Mouse (Mus musculus) left cerebral cortex, adult 18-20 months (tissue): ENCODE results near the gene Ckm. TPM values are rescaled to one million over a fixed set of nuclear protein-coding genes. Genes with fewer than 3 reads are reported as not detected.
A peak's percentile ranks its signal among the peaks of the same experiment; 100 is the strongest.

ENCODE experiments used
- DNase-seq, 2 experiments: peaks; one replicate each; pipeline ENCODE4 v3.0.0; 2021 to 2022; ENCODE audit warnings: low spot score in 2 of 2, mixed read lengths in 1 of 2
- total RNA-seq, 2 experiments: library from RNA; stranded (reverse); gene quantifications; 2 replicates each; pipeline ENCODE4 v1.2.3; 2021

Gene Ckm
- total RNA-seq, 2 experiments from 2014 or later, result 0.19 TPM; not detected in 1

- no peak for DNase-seq
These were observed 25.1 kb downstream of the Ckm start for GRCm38 (mm10) chr7:19429726-19430125.

- no peak for DNase-seq
These were observed 25.8 kb downstream of the Ckm start for GRCm38 (mm10) chr7:19430402-19430801.

GRCm38 (mm10) chr7:19432475-19432874 is 27.9 kb downstream of the Ckm start:
- DNase-seq, result no peak

GRCm38 (mm10) chr7:19436276-19436675 is 31.7 kb downstream of the Ckm start:
- DNase-seq, result no peak

- no peak for DNase-seq
These were observed 32.5 kb downstream of the Ckm start for GRCm38 (mm10) chr7:19437048-19437447.

GRCm38 (mm10) chr7:19441448-19442091 is 37.0 kb downstream of the Ckm start:
- no peak for DNase-seq

GRCm38 (mm10) chr7:19443344-19443743 is 38.8 kb downstream of the Ckm start:
- DNase-seq, result peak; percentile 81 to 93

- no peak for DNase-seq
These were observed 40.2 kb downstream of the Ckm start for GRCm38 (mm10) chr7:19444801-19445200.

- DNase-seq, result no peak
These were observed 43.1 kb downstream of the Ckm start for GRCm38 (mm10) chr7:19447689-19448088.

- DNase-seq, result no peak
These were observed 44.6 kb downstream of the Ckm start for GRCm38 (mm10) chr7:19449165-19449564.

GRCm38 (mm10) chr7:19455186-19455585 is 50.6 kb downstream of the Ckm start:
- DNase-seq, result no peak

- DNase-seq, result no peak
These were observed 51.4 kb downstream of the Ckm start for GRCm38 (mm10) chr7:19455819-19456495.

- DNase-seq, result no peak
These were observed 52.1 kb downstream of the Ckm start for GRCm38 (mm10) chr7:19456628-19457027.

GRCm38 (mm10) chr7:19457414-19458071 is 53.0 kb downstream of the Ckm start:
- DNase-seq, result no peak

- DNase-seq, result peak; percentile 27 to 48
These were observed 53.5 kb downstream of the Ckm start for GRCm38 (mm10) chr7:19458072-19458486.

GRCm38 (mm10) chr7:19458591-19459111 is 54.1 kb downstream of the Ckm start, which contains the start of gene Mark4:
Gene Mark4 (minus strand): TSS chr7:19458821.
- peak; percentile 66 for DNase-seq

GRCm38 (mm10) chr7:19459144-19459870 is 54.7 kb downstream of the Ckm start:
- DNase-seq, result no peak

- DNase-seq, result no peak
These were observed 55.9 kb downstream of the Ckm start for GRCm38 (mm10) chr7:19460500-19460899.

GRCm38 (mm10) chr7:19461488-19461887 is 56.9 kb downstream of the Ckm start:
- DNase-seq, result peak; percentile 73 to 77

GRCm38 (mm10) chr7:19462443-19462842 is 57.9 kb downstream of the Ckm start:
- no peak for DNase-seq

GRCm38 (mm10) chr7:19462884-19463381 is 58.4 kb downstream of the Ckm start, which contains the start of gene Exoc3l2:
Gene Exoc3l2 (plus strand): TSS chr7:19463331.
- DNase-seq, result no peak
